Mouse (Mus musculus) megakaryocyte, embryonic 14.5 days (primary cell): Measurements from ENCODE around the gene Fis1.

ENCODE experiments used
- FLI1 ChIP-seq: IDR thresholded peaks from 2 replicates; pipeline ENCODE4 v1.6.1; 2012; ENCODE audit warnings: low read length, inconsistent platforms, mixed read lengths
- GATA1 ChIP-seq: IDR thresholded peaks from 3 replicates; pipeline ENCODE4 v1.6.1; 2012; ENCODE audit warnings: mixed read lengths, low read length, inconsistent platforms, borderline replicate concordance

GRCm38 (mm10) chr5:136905630-136906029, 47.4 kb upstream of the Fis1 start:
- no peak for TF ChIP-seq FLI1
- no peak for TF ChIP-seq GATA1
